Mouse (Mus musculus): ENCODE measurements around the gene Ulk4.

DNA sequence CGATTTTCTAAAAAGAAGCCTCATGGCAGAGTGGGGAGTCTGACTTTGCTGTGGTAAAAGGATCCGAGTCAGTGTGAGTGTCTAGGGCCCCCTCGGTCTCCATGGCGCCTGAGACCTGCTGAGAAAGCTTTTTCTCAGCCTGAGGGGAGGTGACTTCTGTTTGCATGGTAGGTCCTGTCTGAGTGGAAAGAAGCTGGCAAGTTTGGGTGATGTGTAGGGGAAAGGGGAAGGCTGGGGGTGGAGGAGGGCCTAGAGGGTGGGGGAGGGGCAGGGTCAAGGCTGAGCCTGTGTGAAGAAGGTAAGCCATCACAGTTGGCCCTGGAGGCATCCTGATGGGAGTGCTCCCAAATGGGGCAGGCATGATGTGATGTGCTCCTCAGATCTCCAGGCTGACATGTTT is 32.3 kb upstream of the Ulk4 start:
- TF ChIP-seq POLR2A (IDR thresholded peaks at IDR 0.05; ENCODE audit: control insufficient read depth, extremely low read depth, insufficient read depth, low read length, poor library complexity) (no peak), CTCF (IDR thresholded peaks at IDR 0.05; ENCODE audit: borderline replicate concordance, control insufficient read depth, extremely low read depth, insufficient read depth, low read length, poor library complexity) (no peak)

Data from thymus, adult 2 months (tissue).